Mouse (Mus musculus) left cerebral cortex, adult 18-20 months (tissue): ENCODE measurements around the gene Kcnq1. TPM values are rescaled to one million over a fixed set of nuclear protein-coding genes. Genes with fewer than 3 reads are reported as not detected.
A peak's percentile ranks its signal among the peaks of the same experiment; 100 is the strongest.

Experiments used
- DNase-seq, 2 experiments: peaks; one replicate each; pipeline ENCODE4 v3.0.0; 2021 to 2022; ENCODE audit warnings: low spot score in 2 of 2, mixed read lengths in 1 of 2
- total RNA-seq, 2 experiments: library from RNA; stranded (reverse); gene quantifications; 2 replicates each; pipeline ENCODE4 v1.2.3; 2021

The Kcnq1 gene
- total RNA-seq, 2 experiments from 2014 or later: 0.30 to 0.54 TPM

- no peak for DNase-seq
Measured at GRCm38 (mm10) chr7:143303557-143303956, 197.4 kb downstream of the Kcnq1 start.

GRCm38 (mm10) chr7:143305808-143306207 lies 199.6 kb downstream of the Kcnq1 start:
- no peak for DNase-seq

- no peak for DNase-seq
Measured at GRCm38 (mm10) chr7:143308001-143308400, 201.8 kb downstream of the Kcnq1 start.

DNA sequence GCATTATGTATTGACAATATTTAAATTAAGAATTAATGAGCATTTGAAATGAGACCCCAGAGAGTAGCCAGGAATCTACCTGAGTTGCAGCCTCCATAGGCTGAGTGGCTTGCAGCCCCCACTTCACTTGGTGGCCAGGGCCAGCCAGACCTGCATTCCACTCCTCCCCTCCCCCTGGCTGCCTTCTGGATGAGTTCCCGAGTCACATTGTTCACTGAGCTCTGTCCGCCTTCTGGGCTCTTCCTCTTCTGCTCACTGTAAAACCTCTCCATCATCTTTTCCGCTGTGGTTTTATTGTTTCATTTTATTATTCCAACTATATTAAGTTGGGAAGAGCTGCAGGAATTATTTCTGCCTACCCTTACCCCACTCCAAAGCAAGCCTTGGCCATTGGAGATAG lies 204.1 kb downstream of the Kcnq1 start:
- no peak for DNase-seq

GRCm38 (mm10) chr7:143310847-143311246 lies 204.7 kb downstream of the Kcnq1 start:
- DNase-seq: no peak

DNA sequence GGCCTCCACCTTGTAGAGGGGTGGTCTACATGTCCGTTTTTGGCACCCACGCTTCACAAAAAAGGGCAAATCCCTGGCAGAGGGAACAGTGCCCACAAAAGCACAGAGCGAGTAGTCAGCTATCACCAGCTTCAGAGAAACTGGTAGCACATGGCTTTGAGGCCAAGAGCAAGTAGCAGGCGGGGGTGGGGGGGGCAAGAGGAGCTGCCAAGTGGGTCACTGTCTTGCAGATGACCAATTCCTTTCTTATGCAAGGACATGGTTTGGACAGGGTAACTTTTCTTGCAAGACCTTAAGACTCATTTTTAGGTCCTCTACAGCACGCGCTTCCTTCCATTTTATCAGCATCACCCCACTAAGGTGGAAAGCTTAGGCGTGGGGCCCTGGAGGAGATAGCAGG lies 205.3 kb downstream of the Kcnq1 start:
- DNase-seq: no peak

GRCm38 (mm10) chr7:143313572-143314319 lies 207.6 kb downstream of the Kcnq1 start:
- no peak for DNase-seq

DNA sequence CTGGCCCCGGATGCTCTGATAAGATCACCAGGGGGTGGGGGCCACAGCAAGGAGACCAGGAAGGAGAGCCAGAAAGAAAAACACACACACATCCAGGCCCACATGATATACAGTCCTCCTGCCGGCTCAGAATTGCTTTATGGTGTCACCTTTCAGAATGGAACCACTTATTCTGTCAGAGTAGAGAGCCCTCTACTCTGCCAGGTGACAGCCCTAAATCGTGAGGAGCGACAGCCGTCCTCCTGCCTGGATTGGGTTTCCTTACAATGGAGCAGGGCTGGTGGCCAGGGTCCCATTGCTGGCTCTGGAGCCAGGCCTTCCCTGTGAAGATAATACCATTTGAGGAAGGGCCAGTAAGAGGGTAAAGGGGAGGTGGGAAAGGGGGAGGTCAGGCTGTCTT lies 212.3 kb downstream of the Kcnq1 start:
- no peak for DNase-seq

GRCm38 (mm10) chr7:143320367-143320766 lies 214.2 kb downstream of the Kcnq1 start:
- DNase-seq: no peak

DNA sequence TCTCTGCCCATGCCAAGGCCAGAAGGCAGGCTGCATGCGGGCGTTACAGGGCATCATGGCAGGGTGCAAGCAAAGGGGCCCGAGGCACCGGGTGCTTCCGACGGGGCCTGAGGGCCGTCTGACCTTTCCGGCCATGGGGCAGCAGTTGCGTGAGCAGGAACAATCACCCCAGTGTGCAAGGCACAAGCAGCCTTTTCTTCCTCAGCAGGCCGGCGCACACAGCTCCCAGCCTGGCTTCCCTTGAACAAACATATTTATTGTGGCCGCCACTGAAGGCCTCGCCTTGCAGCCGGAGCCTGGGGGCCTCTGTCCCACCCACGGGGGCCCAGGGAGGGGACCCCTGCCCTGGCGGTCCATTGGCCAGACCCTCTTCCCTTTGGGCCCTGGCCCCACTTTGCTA lies 218.9 kb downstream of the Kcnq1 start:
- peak in 1 of 2 experiments; percentile 12 for DNase-seq

- DNase-seq: no peak
Measured at GRCm38 (mm10) chr7:143328185-143328915, 222.2 kb downstream of the Kcnq1 start.

- DNase-seq: peak; percentile 6 to 22
Measured at GRCm38 (mm10) chr7:143329110-143329810, 223.1 kb downstream of the Kcnq1 start.

DNA sequence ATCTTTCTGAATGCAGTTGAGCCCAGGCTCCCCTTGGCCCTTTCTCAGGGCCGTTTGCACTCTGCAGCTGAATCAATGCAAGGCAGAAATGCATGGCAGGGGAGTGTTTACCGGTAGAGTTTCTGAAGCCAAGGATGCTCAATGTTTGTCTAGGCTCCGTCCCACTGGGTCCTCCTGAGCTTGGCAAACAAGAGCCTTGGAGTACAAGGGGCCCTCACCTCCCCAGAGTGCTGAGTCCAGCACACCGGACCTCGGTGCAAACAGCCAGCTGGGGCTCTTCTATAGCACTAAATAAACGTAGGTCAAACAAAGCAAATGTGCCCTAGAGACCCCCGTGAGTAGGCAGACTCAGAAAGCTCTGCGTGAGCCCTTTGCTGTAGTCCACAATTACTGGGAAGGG lies 226.9 kb downstream of the Kcnq1 start:
- DNase-seq: no peak

GRCm38 (mm10) chr7:143333604-143334003 lies 227.4 kb downstream of the Kcnq1 start:
- no peak for DNase-seq

DNA sequence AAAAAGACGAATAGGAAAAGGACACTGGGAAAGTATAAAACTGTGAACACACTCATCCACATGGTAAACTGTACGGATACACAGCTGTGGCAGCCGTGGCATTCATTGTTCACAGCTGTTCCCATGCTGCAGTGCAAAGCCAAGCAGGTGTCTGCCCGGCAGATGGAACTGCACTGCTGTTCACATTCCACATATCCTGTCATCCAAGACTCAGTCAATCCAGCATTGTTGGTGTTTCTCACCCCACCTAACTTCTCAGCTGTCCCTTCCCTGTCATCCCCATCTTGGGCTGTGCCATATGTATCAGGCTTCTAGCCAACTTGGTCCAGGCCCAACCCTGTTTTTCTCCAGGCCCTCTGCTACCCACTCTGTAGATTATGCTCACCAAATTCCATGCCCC lies 232.5 kb downstream of the Kcnq1 start:
- no peak for DNase-seq

- DNase-seq: no peak
Measured at GRCm38 (mm10) chr7:143340601-143341281, 234.6 kb downstream of the Kcnq1 start.

GRCm38 (mm10) chr7:143341301-143341980 lies 235.3 kb downstream of the Kcnq1 start:
- no peak for DNase-seq

GRCm38 (mm10) chr7:143343781-143344306 lies 237.7 kb downstream of the Kcnq1 start:
- no peak for DNase-seq

DNA sequence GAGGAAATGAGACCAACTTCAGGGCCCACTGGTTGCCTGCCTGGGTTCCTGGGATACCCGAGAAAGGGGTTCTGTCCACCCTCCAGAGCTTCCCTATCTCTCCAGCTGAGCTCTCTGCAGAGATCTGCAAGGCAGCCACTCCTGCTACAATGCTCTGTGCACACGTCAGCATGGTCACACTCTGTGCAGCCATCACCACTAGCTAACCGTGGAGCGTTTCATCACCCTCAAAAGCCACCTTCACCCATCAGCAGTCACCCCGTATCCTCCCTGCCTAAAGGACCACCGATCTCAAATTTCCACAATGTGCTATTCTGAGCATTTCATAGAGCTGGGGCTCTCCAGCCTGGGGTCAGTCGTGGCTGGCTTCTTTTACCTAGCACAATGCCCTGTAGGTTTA lies 243.1 kb downstream of the Kcnq1 start:
- DNase-seq: no peak

DNA sequence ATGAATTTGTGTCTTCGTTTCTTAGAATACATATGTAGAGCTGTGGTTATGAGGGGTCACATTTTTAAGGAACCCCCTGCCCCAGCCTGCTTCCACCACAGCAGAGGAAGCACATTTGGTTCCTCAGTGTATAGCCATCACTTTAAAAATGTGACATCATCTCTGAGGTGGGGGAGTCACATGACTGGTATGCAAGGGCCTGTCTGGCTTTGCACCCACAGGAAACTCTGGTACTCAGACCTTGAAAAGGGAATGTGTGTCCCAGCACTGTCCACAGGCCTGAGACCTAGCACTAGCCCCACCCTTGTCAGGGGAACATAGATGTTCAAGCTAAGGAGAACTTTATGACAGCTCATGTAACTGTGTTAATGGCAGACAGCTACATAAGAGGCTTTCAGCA lies 243.7 kb downstream of the Kcnq1 start:
- no peak for DNase-seq

- DNase-seq: no peak
Measured at GRCm38 (mm10) chr7:143355831-143356230, 249.7 kb downstream of the Kcnq1 start.
